Mouse (Mus musculus): Measurements from ENCODE around the gene Mpz.
A peak's percentile ranks its signal among the peaks of the same experiment; 100 is the strongest.

Mpz gene

DNA sequence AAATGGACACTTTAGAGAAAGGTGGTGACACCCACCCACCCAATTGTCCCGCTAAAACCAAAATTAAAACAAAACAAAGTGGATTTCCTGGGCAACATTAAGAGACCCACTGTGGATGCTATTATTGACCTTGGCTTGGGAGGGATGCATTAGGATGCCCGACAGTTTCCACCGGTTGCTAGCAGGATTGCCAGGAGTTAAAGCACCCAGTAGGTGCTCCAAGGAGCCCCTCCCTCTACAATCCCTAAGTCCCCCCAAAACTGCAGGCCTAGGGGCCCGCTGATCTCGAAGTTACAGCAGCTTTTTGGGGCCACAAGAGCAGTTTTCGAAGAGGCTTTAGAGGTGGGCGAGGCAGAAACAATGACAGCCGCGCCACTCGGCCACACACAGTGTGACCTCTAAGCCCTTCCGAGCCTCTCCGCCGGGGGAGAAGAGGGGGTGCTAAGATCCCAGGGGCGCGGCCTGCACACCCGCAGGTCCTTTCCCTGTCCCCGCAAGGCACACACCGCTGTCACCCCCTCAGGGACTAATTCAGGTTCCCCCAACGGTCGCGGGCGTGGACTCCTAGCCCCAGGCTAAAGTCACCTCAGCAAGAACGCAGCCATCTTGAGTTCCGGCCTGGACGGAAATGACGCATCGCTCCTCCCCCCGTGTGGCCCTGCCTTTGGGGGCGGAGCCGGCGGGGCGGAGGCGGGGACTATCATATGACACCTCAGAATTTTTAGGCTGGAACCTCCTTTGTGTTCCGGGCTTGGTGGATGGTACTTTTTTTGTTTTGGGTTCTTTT, at the start of gene Mpz, which contains the start of gene Sdhc:
Gene Mpz (plus strand): TSS at position 738 of the 787 bp plus-strand sequence.
Gene Sdhc (minus strand): TSS at position 630 of the 787 bp plus-strand sequence.
- peak; percentile 91 to 96 for DNase-seq (ENCODE audit: low spot score in 2 of 2)

GRCm38 (mm10) chr1:171101033-171101432, 49.5 kb upstream of the Mpz start:
- no peak for DNase-seq (ENCODE audit: low spot score in 2 of 2)

- DNase-seq (ENCODE audit: low spot score in 2 of 2), result peak; percentile 77 to 88
Observed at GRCm38 (mm10) chr1:171101733-171102546, 48.6 kb upstream of the Mpz start.

DNA sequence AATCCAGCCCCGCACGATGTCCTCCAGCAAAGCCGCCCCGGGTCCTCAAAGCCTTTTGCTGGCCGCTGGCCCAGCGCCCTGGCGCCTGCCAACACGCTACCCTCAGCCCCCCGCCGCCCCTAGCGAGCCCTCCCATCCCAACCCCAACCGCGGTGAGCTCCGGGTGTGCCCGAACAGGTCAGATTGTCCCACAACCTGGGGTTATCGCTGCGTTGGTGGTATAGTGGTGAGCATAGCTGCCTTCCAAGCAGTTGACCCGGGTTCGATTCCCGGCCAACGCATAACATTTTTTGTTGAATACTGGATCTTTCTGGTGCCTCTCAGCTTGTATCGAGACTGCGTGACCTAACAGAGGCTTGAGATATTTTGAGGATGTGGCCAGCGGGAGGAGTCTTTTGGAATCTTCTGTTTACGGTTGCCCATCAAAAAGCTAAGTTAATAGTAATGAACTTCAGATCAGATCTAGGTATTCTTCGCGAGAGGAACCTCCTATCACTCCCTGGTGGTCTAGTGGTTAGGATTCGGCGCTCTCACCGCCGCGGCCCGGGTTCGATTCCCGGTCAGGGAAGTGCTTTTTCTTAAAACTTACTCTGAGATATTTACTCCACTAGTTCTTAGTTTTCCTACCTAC, 47.8 kb upstream of the Mpz start:
- DNase-seq (ENCODE audit: low spot score in 2 of 2), result peak; percentile 71 to 81

DNA sequence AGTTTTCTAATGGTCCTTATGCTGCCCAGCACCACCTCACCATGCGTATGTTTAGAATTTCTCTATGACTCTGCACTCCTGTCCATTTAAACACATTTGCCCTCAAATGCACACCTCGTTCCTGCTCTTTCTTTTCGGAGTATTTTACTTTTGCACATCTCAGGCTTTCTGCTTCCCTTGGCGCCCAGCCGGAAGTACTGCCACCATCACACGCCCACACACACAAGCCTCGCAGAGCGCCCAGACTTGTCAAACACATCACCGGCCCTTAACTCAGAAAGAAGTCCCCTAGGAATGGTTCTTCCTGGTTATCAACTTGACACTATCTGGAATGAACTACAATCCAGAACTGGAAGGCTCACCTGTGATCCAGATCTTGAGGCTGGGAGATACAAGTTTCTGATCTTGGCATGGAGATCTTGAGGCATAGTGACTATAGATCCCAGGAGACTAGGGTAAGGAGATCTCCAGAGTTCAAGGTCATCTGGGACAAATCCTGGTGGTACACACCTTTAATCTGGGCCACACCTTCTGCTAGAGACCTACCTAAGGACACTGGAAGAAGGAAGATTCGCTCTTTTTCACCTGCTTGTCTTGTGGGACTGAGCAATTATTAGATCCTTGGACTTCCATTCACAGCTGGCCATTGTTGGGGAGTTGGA, 47.2 kb upstream of the Mpz start:
- DNase-seq (ENCODE audit: low spot score in 2 of 2), result no peak

DNA sequence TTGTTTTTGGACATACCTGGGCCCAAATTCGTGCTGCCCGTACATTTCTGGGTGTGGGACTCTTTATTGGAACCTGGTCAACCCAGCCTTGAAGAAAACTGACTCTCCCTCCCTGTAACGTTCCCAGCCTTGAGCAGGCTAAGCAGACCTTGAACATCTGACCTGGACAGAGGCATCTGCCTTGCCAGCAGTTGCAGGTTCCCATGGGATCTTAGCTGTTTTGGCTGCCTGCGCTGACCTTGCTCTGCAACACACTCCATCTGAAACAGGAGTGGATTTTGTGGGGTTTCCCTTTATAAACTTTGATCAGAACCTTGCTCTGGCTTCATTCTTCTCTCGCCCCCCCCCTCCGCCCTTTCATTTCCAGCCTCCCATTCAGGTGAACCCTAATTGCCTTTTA, 45.3 kb upstream of the Mpz start:
- DNase-seq (ENCODE audit: low spot score in 2 of 2), result peak in 1 of 2 experiments; percentile 40

GRCm38 (mm10) chr1:171109620-171110019, 40.9 kb upstream of the Mpz start:
- no peak for DNase-seq (ENCODE audit: low spot score in 2 of 2)

GRCm38 (mm10) chr1:171110659-171111019, 39.9 kb upstream of the Mpz start:
- no peak for DNase-seq (ENCODE audit: low spot score in 2 of 2)

- peak; percentile 88 to 89 for DNase-seq (ENCODE audit: low spot score in 2 of 2)
Observed at GRCm38 (mm10) chr1:171111020-171111780, 39.3 kb upstream of the Mpz start.

DNA sequence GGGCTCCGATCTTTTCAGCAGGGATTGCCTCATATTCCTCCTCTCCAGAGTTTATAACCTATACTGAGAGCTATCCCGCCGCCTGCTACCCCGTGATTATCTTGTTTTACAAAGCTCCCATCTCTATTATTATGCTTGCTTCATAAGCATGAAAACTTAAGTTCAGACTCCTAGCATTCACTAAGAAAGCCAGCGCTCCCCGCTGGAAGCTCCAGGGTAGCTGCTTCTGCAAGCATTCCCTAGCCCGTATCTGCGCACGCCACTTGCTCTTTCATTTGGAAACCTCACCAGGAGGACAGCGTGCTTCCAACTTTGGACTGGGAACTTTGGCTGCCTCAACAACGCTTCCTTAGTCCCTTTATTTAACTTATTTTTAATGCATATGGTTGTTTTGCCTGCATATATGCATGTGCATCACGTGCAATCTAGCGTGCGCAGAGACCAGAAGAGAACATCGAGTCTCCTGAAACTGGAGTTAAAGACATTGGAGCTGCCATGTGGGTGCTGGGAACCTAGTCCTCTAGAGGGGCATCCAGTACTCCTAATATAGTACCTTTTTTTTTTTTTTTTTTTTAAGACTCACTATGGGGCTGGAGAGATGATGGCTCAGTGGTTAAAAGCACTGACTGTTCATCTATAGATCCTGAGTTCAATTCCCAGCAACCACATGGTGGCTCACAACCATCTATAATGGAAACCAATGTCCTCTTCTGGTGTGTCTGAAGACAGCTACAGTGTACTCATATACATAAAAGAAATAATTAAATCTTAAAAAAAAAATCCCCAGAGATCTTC, 38.5 kb upstream of the Mpz start:
- DNase-seq (ENCODE audit: low spot score in 2 of 2), result peak; percentile 37 to 64

GRCm38 (mm10) chr1:171112986-171113385, 37.5 kb upstream of the Mpz start:
- DNase-seq (ENCODE audit: low spot score in 2 of 2), result no peak

GRCm38 (mm10) chr1:171113873-171114299, 36.6 kb upstream of the Mpz start, which contains the start of gene Cfap126:
Gene Cfap126, plus strand, starts transcription at chr1:171113918.
- peak; percentile 68 to 73 for DNase-seq (ENCODE audit: low spot score in 2 of 2)

GRCm38 (mm10) chr1:171116280-171116679, 34.2 kb upstream of the Mpz start:
- DNase-seq (ENCODE audit: low spot score in 2 of 2), result no peak

DNA sequence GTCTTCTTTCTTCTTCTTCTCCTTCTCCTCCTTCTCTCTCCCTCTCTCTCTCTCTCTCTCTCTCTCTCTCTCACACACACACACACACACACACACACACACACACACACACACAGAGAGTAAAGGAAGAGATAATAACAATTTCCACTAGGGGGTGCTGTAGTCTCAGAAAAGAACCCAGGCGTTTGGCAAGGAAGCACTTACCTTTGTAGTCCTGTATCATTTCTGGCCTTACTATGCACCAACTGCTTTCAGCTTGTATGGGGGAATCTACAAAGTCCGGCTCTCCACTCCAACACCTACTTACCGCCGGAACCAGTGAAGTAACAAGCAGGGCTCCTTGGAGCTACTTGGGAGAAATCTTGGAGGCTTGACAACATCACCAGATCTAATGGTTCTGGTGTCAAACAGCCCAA, 32.2 kb upstream of the Mpz start:
- peak in 1 of 2 experiments; percentile 28 for DNase-seq (ENCODE audit: low spot score in 2 of 2)

DNA sequence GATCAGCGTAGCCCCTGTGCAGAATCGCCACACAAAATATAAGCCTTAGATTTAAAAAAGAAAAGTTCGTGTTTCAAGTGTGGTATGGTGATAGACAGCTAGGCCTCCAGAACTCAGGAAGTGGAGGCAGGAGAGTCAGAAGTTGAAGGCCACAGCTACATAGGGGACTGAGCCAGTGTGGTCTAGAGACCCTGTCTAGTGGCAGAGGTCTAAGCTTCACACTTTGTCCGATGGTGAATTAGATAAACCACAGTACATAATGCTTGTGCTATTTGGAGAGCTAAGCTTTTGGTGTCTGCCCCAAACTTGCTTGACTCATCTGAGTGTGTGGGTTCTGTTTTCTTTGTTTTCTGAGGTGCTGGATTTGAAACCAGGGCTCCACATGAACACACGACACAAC, 31.5 kb upstream of the Mpz start:
- DNase-seq (ENCODE audit: low spot score in 2 of 2), result no peak

- no peak for DNase-seq (ENCODE audit: low spot score in 2 of 2)
Observed at GRCm38 (mm10) chr1:171119405-171119804, 31.1 kb upstream of the Mpz start.

GRCm38 (mm10) chr1:171120893-171121292, 29.6 kb upstream of the Mpz start:
- no peak for DNase-seq (ENCODE audit: low spot score in 2 of 2)

- DNase-seq (ENCODE audit: low spot score in 2 of 2), result no peak
Observed at GRCm38 (mm10) chr1:171121839-171122238, 28.7 kb upstream of the Mpz start.

DNA sequence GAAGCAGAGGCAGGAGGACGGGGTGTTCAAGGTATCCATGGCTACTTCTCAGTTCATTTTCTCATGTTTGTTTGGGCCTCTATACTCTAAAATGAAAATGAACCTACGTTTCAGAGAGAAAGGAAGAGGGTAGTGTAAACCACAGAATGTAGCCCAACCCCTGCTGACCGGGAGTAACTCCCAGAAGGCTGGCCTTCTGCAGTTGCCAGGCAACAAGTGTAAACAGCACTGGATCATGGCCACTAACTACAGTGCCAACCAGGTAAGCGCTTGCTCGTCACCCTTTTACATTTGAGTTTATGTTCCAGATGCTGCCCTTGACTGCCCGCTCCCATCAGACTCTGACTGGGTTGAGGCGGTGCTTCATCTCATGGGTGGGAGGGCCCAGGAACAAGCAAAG, 27.6 kb upstream of the Mpz start:
- DNase-seq (ENCODE audit: low spot score in 2 of 2), result no peak

DNA sequence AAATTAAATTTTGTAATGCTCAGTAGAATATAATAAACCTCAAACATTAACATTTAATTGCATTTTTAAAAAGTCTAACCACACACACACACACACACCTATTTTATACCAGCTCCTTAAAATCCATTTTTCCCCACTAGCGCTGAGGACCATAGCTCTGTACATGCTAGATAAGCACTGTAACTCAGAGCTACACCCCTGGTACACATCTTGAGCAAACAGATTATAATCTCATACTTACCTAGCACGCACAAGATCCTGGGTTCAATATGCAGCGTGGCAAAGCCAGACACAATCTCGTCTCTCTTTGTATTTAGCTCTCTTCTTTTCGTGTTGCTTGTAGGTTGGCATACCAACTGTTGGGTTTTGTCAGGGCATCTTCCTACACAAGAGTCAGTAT, 26.1 kb upstream of the Mpz start:
- no peak for DNase-seq (ENCODE audit: low spot score in 2 of 2)

All from urinary bladder, postnatal 4 days (tissue).